Mouse (Mus musculus) heart, embryonic 14.5 days (tissue): ENCODE measurements around the gene Tulp4. TPM values are rescaled to one million over a fixed set of nuclear protein-coding genes. Genes with fewer than 3 reads are reported as not detected.
"Not testable (repeated sequence)": the region's sequence is repeated elsewhere in the genome, so short reads cannot be mapped to it uniquely, and the experiment has no call there.

Source experiments
- ATAC-seq: fragments of 200-750 bp; cut with Nextera tagmentation; 2 replicates; pipeline ENCODE4 v1.8.0; 2017; ENCODE audit warnings: low read depth, moderate TSS enrichment; ENCODE audit not compliant: insufficient number of reproducible peaks, insufficient read depth, low FRiP score
- H3K27ac ChIP-seq, 2 experiments: fragments of 200-500 bp in 1 of 2; fragments of 300-500 bp in 1 of 2; sonication (generic) in 1 of 2; replicated peaks in 1 of 2; 2 replicates each; pipeline ENCODE4 v1.5.1; 2012 to 2014; ENCODE audit warnings: low read depth in 2 of 2, low read length in 2 of 2, control low read depth in 1 of 2, mild to moderate bottlenecking in 1 of 2, mixed read lengths in 1 of 2; ENCODE audit not compliant: control insufficient read depth in 1 of 2, insufficient read depth in 1 of 2
- H3K27me3 ChIP-seq: fragments of 300-500 bp; sonication (generic); 2 replicates; pipeline ENCODE4 v1.6.1; 2014; ENCODE audit warnings: mild to moderate bottlenecking, low read length, control low read depth; ENCODE audit not compliant: control insufficient read depth, insufficient read depth
- H3K36me3 ChIP-seq: fragments of 300-500 bp; sonication (generic); 2 replicates; pipeline ENCODE4 v1.6.1; 2014; ENCODE audit warnings: mild to moderate bottlenecking, control low read depth, low read length, mixed read lengths; ENCODE audit not compliant: control insufficient read depth, insufficient read depth
- H3K4me1 ChIP-seq, 2 experiments: fragments of 200-500 bp in 1 of 2; fragments of 300-500 bp in 1 of 2; sonication (generic) in 1 of 2; 2 replicates each; pipeline ENCODE4 v1.6.1; 2012 to 2014; ENCODE audit warnings: low read length in 2 of 2, control low read depth in 1 of 2, mixed read lengths in 1 of 2; ENCODE audit not compliant: control insufficient read depth in 2 of 2, insufficient read depth in 2 of 2
- H3K4me2 ChIP-seq: fragments of 300-500 bp; sonication (generic); 2 replicates; pipeline ENCODE4 v1.6.1; 2014; ENCODE audit warnings: mild to moderate bottlenecking, low read length
- H3K4me3 ChIP-seq, 2 experiments: fragments of 200-500 bp in 1 of 2; fragments of 300-500 bp in 1 of 2; sonication (generic) in 1 of 2; 2 replicates each; pipeline ENCODE4 v1.5.1; 2012 to 2014; ENCODE audit warnings: low read length in 2 of 2, mild to moderate bottlenecking in 2 of 2, control low read depth in 1 of 2, low read depth in 1 of 2, moderate library complexity in 1 of 2; ENCODE audit not compliant: control insufficient read depth in 1 of 2, insufficient read depth in 1 of 2
- H3K9ac ChIP-seq: fragments of 300-500 bp; sonication (generic); 2 replicates; pipeline ENCODE4 v1.6.1; 2014; ENCODE audit warnings: mild to moderate bottlenecking, low read length
- H3K9me3 ChIP-seq: fragments of 300-500 bp; sonication (generic); 2 replicates; pipeline ENCODE4 v1.6.1; 2016; ENCODE audit warnings: low read length, control low read depth; ENCODE audit not compliant: control insufficient read depth
- WGBS: fragments of 180-500 bp; shearing (Covaris S2); extraction: QIAGEN DNeasy Blood & Tissue Kit; methylation state at CpG from one replicate; pipeline ENCODE4 v1.1.7; 2014; 5-methylcytosine and 5-hydroxymethylcytosine counted together
- polyA plus RNA-seq: library from polyadenylated mRNA; unstranded; fragments of >200 nt; fragmentation: Nextera tagmentation; extraction: Ambion mirVana; gene quantifications from 2 replicates; pipeline ENCODE4 v1.2.1, GENCODE M21; 2014

The Tulp4 gene
- polyA plus RNA-seq, 1 experiment from 2014 or later: 61.4 TPM

GRCm38 (mm10) chr17:6274693-6275092 lies 168.5 kb downstream of the Tulp4 start:
- H3K36me3 ChIP-seq, ATAC-seq, H3K9ac ChIP-seq, H3K9me3 ChIP-seq, H3K27me3 ChIP-seq, H3K4me2 ChIP-seq, H3K27ac ChIP-seq, H3K4me1 ChIP-seq, H3K4me3 ChIP-seq: not testable (repeated sequence)
- 89% methylated on average over 4 of the region's 6 CpGs for WGBS

- H3K27ac ChIP-seq, H3K9me3 ChIP-seq, H3K9ac ChIP-seq, H3K4me1 ChIP-seq, H3K4me3 ChIP-seq, H3K36me3 ChIP-seq, H3K27me3 ChIP-seq, H3K4me2 ChIP-seq, ATAC-seq: not testable (repeated sequence)
- WGBS: 62% methylated on average over 8 of the region's 8 CpGs
Measured at GRCm38 (mm10) chr17:6279205-6279604, 173.0 kb downstream of the Tulp4 start.

- not testable (repeated sequence) for H3K27me3 ChIP-seq, H3K4me2 ChIP-seq, H3K9ac ChIP-seq, H3K4me3 ChIP-seq, H3K9me3 ChIP-seq, H3K36me3 ChIP-seq, ATAC-seq, H3K27ac ChIP-seq, H3K4me1 ChIP-seq
- 83% methylated on average over 5 of the region's 10 CpGs for WGBS
Measured at GRCm38 (mm10) chr17:6279772-6280171, 173.5 kb downstream of the Tulp4 start.

GRCm38 (mm10) chr17:6280513-6280912 lies 174.3 kb downstream of the Tulp4 start:
- WGBS: 92% methylated on average over 16 of the region's 19 CpGs
- not testable (repeated sequence) for H3K4me3 ChIP-seq, H3K9ac ChIP-seq, H3K4me1 ChIP-seq, H3K4me2 ChIP-seq, ATAC-seq, H3K9me3 ChIP-seq, H3K27ac ChIP-seq, H3K36me3 ChIP-seq, H3K27me3 ChIP-seq

- not testable (repeated sequence) for H3K4me3 ChIP-seq, H3K27ac ChIP-seq, H3K4me2 ChIP-seq, ATAC-seq, H3K9me3 ChIP-seq, H3K36me3 ChIP-seq, H3K27me3 ChIP-seq, H3K4me1 ChIP-seq, H3K9ac ChIP-seq
- 88% methylated on average over 7 of the region's 10 CpGs for WGBS
Measured at GRCm38 (mm10) chr17:6283137-6283536, 176.9 kb downstream of the Tulp4 start.

GRCm38 (mm10) chr17:6286169-6286568 lies 179.9 kb downstream of the Tulp4 start:
- H3K4me1 ChIP-seq, ATAC-seq: not testable (repeated sequence)

GRCm38 (mm10) chr17:6289045-6289444 lies 182.8 kb downstream of the Tulp4 start:
- H3K4me1 ChIP-seq, H3K4me2 ChIP-seq, H3K9me3 ChIP-seq, H3K27ac ChIP-seq, H3K27me3 ChIP-seq, H3K36me3 ChIP-seq, H3K9ac ChIP-seq, ATAC-seq, H3K4me3 ChIP-seq: not testable (repeated sequence)
- 96% methylated on average over 9 of the region's 12 CpGs for WGBS

More at GRCm38 (mm10) chr17:6286169-6286568, 179.9 kb downstream of the Tulp4 start:
- not testable (repeated sequence) for H3K4me2 ChIP-seq, H3K27me3 ChIP-seq, H3K9ac ChIP-seq, H3K27ac ChIP-seq, H3K4me3 ChIP-seq, H3K36me3 ChIP-seq, H3K9me3 ChIP-seq
- 94% methylated on average over 5 of the region's 5 CpGs for WGBS

GRCm38 (mm10) chr17:6293882-6294281 lies 187.6 kb downstream of the Tulp4 start:
- not testable (repeated sequence) for ATAC-seq, H3K4me1 ChIP-seq, H3K9me3 ChIP-seq, H3K4me2 ChIP-seq, H3K27ac ChIP-seq, H3K36me3 ChIP-seq, H3K4me3 ChIP-seq, H3K27me3 ChIP-seq, H3K9ac ChIP-seq
- WGBS: no CpG with 5 or more reads among the region's 5 CpGs
